Mouse (Mus musculus) stomach, embryonic 16.5 days (tissue): ENCODE data around the gene Sipa1l2. TPM values are rescaled to one million over a fixed set of nuclear protein-coding genes. Genes with fewer than 3 reads are reported as not detected.
"Not testable (repeated sequence)": the region's sequence is repeated elsewhere in the genome, so short reads cannot be mapped to it uniquely, and the experiment has no call there.

Source experiments
- ATAC-seq: fragments of 200-750 bp; cut with Nextera tagmentation; 2 replicates; pipeline ENCODE4 v1.8.0; 2017; ENCODE audit warnings: moderate number of reproducible peaks, moderate TSS enrichment; ENCODE audit not compliant: insufficient read depth, low FRiP score
- H3K27ac ChIP-seq: fragments of 300-500 bp; sonication (generic); 2 replicates; pipeline ENCODE4 v1.5.1; 2014; ENCODE audit warnings: low read length
- H3K27me3 ChIP-seq: fragments of 300-500 bp; sonication (generic); 2 replicates; pipeline ENCODE4 v1.6.1; 2014; ENCODE audit warnings: low read length, control low read depth, mixed read lengths; ENCODE audit not compliant: control insufficient read depth, insufficient read depth
- H3K36me3 ChIP-seq: fragments of 300-500 bp; sonication (generic); 2 replicates; pipeline ENCODE4 v1.6.1; 2014; ENCODE audit warnings: low read length; ENCODE audit not compliant: control insufficient read depth, insufficient read depth
- H3K4me1 ChIP-seq: fragments of 300-500 bp; sonication (generic); 2 replicates; pipeline ENCODE4 v1.6.1; 2014; ENCODE audit warnings: low read length, control low read depth, mixed read lengths; ENCODE audit not compliant: control insufficient read depth, insufficient read depth
- H3K4me2 ChIP-seq: fragments of 300-500 bp; sonication (generic); 2 replicates; pipeline ENCODE4 v1.6.1; 2014; ENCODE audit warnings: low read depth, low read length, mixed read lengths
- H3K4me3 ChIP-seq: fragments of 300-500 bp; sonication (generic); replicated peaks from 2 replicates; pipeline ENCODE4 v1.5.1; 2014; ENCODE audit warnings: mild to moderate bottlenecking, low read length
- H3K9ac ChIP-seq: fragments of 300-500 bp; sonication (generic); 2 replicates; pipeline ENCODE4 v1.6.1; 2014; ENCODE audit warnings: low read length
- H3K9me3 ChIP-seq: fragments of 300-500 bp; sonication (generic); replicated peaks from 2 replicates; pipeline ENCODE4 v1.6.1; 2016; ENCODE audit warnings: low read length, control low read depth; ENCODE audit not compliant: control insufficient read depth
- WGBS: fragments of 180-500 bp; shearing (Covaris S2); extraction: QIAGEN DNeasy Blood & Tissue Kit; methylation state at CpG from one replicate; pipeline ENCODE4 v1.1.7; 2014; 5-methylcytosine and 5-hydroxymethylcytosine counted together
- polyA plus RNA-seq: library from polyadenylated mRNA; unstranded; fragments of >200 nt; fragmentation: Nextera tagmentation; extraction: Ambion mirVana; gene quantifications from 2 replicates; pipeline ENCODE4 v1.2.1, GENCODE M21; 2015

Sipa1l2 gene
- polyA plus RNA-seq, 1 experiment from 2014 or later, result 9.3 TPM

DNA sequence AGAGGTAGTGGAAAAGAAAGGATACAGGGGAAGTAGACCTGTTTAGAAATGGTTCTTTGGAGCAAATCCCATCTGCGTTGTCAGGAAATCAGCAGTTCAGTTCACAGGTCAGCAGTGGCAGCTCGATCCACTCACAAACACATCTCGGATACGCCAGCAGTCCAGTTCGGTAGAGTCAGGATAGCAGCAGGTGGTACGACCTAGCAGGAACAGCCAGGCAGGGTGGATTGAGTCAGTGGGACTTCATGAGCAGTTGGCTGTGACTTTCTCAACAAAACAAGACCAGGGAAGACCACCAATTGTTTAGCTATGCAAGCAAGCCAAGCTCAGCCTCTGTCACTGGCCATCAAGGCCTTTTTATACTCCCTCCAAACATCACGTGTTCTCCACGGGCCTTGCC is 173.9 kb downstream of the Sipa1l2 start:
- H3K36me3 ChIP-seq, H3K4me2 ChIP-seq, H3K9me3 ChIP-seq, ATAC-seq, H3K4me1 ChIP-seq, H3K9ac ChIP-seq, H3K27me3 ChIP-seq, H3K4me3 ChIP-seq, H3K27ac ChIP-seq: not testable (repeated sequence)
- WGBS, result 83% methylated on average over 8 of the region's 8 CpGs

DNA sequence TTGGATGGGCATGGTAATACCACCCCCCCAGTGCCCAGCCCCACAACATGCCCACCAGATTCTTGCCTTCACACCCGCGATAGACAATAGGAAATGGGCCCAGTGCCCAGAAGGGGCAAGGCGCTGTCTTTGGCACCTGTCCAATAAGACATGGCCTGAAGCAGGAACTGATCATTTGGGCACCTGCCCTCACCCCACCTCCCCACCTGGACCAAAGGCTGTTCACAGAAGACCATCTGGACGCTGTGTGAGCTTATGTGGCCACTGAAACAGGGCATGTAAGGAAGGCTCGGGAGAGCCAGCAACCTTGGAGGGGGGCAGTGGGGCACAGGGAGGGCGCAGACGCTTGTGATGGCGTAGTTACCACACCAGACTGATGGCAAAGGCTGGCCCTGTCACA is 174.6 kb downstream of the Sipa1l2 start:
- WGBS, result 82% methylated on average over 8 of the region's 8 CpGs
- H3K27ac ChIP-seq, result no peak overlapping the region
- no peaks in the 10 kb centered on the region for H3K9me3 ChIP-seq
- no peak overlapping the region for H3K4me2 ChIP-seq
- H3K36me3 ChIP-seq, result no peaks in the 10 kb centered on the region
- no peaks in the 10 kb centered on the region for H3K27me3 ChIP-seq
- ATAC-seq, result no peak
- H3K4me1 ChIP-seq, result peaks cover 6% of the 10 kb centered on the region
- H3K4me3 ChIP-seq, result no peak overlapping the region
- no peak overlapping the region for H3K9ac ChIP-seq

DNA sequence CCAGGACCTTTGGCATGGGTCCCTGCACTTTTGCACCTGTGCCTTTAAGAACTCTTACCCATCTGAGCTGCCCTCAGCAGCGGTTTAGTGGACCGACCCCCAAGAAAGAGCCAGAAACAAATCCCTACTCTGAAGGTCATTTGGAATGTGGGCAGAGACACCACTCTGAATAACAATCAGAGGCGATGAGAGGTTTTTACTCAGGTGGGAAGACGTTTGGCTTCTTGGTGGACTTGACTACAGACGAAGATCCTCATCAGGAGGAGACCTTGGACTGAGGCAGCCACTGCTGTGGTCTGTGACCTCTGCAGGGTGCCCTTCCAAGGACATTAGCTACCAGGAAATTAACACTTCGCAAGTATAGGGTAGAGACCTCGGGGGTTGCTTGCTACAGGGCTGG is 177.9 kb downstream of the Sipa1l2 start:
- Histone ChIP-seq H3K27me3 (no peaks in the 10 kb centered on the region), H3K9me3 (no peaks in the 10 kb centered on the region), H3K4me2 (no peak overlapping the region), H3K36me3 (no peaks in the 10 kb centered on the region), H3K9ac (no peak overlapping the region), H3K27ac (no peak overlapping the region), H3K4me1 (peaks cover 21% of the 10 kb centered on the region), H3K4me3 (no peak overlapping the region)
- ATAC-seq, result no peak
- 57% methylated on average over 7 of the region's 7 CpGs for WGBS

DNA sequence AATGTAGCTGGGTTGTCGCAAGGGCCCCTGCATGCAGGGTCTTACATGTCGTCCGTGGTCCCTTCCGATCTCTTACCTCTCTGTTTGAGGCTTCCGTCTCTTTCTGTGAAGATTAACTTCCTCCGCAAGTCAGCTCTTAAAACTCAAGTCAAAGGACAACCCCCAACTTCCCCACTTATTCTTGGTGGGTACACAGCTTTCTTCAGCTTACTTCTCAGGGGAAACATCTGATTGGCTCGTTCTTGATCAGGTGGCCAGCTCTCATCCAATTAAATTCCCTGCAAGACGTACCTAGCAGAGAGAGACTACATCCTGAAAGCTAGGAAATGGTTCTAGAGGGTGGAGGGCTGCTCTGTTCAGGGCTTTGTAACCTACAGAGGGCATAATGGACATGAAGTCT is 178.3 kb downstream of the Sipa1l2 start:
- 73% methylated on average over 8 of the region's 8 CpGs for WGBS
- no peak for ATAC-seq
- Histone ChIP-seq H3K4me3 (no peak overlapping the region), H3K9ac (no peak overlapping the region), H3K27ac (no peak overlapping the region), H3K9me3 (no peaks in the 10 kb centered on the region), H3K4me1 (peaks cover 22% of the 10 kb centered on the region), H3K36me3 (no peaks in the 10 kb centered on the region), H3K27me3 (no peaks in the 10 kb centered on the region), H3K4me2 (no peak overlapping the region)

DNA sequence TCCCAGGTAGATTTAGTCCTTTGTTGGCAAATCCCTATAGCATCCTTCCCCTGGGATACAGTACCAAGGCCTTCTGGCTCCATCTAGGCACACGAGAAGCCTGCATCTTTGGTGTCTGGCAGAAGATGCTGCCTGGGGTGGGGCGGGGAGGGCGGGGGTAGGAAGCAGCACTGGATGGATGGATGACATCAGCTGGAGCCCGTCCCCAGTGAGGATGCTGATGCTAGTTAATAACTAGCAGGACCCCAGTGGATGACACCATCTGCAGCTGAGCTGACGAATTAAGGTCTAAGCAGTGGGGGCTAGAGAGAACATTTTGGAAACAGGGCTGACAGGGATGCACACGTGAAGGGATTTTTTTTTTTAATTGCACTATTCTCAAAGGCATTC is 179.1 kb downstream of the Sipa1l2 start:
- ATAC-seq, result no peak

DNA sequence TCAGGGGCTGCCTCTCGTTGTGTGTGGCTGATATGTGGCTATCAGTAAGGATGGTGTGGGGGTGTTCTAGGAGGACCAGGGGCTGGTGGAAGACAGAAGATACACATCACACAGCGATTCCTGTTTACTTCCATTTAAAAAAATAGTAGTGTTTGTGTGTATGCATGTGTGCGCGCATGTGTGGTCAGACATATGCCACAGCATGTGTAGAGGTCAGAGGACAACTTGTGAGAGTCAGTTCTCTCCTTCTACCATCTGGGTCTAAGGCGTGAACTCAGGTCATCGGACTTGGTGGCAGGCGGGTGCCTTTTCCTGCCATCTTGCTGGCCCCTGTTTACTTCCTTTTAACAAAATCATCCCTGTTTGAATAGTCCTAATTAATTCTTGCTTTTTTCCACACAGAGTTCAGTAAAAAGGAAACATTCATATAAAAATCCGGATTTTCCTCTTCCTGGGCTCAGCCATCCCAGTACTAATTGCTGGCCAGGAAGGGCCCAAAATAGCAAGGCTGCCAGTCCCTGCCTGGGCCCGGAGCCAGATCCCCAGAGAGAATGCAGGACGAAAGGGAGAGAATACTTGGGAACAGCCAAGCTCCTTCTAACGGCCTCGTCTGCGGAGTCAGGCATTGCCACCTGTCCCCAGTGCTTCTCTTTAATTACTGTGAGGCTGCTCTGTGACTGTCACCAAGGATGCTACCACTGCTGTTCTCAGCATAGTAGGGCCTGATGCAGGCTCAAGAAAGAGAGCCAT is 179.7 kb downstream of the Sipa1l2 start:
- H3K9ac ChIP-seq, result no peak overlapping the region
- no peak overlapping the region for H3K4me3 ChIP-seq
- ATAC-seq, result no peak
- peaks cover 31% of the 10 kb centered on the region for H3K4me1 ChIP-seq
- H3K36me3 ChIP-seq, result no peaks in the 10 kb centered on the region
- no peak overlapping the region for H3K4me2 ChIP-seq
- 60% methylated on average over 13 of the region's 13 CpGs for WGBS
- H3K27me3 ChIP-seq, result no peaks in the 10 kb centered on the region
- peak overlapping the region; percentile 52; the same call in 1 of the 2 replicates for H3K27ac ChIP-seq
- no peaks in the 10 kb centered on the region for H3K9me3 ChIP-seq

More for the DNA sequence above, 179.1 kb downstream of the Sipa1l2 start:
- Histone ChIP-seq H3K4me3 (no peak overlapping the region), H3K27ac (peak overlapping the region; percentile 52; the same call in 1 of the 2 replicates), H3K27me3 (no peaks in the 10 kb centered on the region), H3K36me3 (no peaks in the 10 kb centered on the region), H3K9me3 (no peaks in the 10 kb centered on the region), H3K9ac (no peak overlapping the region), H3K4me1 (peaks cover 29% of the 10 kb centered on the region), H3K4me2 (no peak overlapping the region)
- 63% methylated on average over 6 of the region's 6 CpGs for WGBS

DNA sequence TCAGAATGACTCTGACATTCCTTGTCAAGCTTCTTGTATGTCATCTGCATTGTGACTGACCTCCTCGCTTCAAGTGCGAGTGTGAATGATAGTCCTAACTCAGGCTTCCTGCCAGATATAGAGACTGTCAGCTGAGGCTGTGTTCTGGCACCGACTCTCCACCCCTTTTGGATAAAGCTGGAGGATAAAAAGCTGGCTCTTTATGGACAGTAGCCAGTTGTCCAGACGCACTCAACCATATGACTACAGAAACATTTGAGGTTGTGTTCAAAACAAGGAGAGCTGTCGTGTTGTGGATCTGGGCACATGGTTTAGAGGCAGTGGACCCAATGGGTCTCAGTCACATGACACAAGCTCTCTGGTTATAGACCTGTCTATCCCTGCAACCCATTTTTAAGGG is 180.3 kb downstream of the Sipa1l2 start:
- H3K27me3 ChIP-seq, result no peaks in the 10 kb centered on the region
- no peaks in the 10 kb centered on the region for H3K36me3 ChIP-seq
- no peak overlapping the region for H3K4me3 ChIP-seq
- H3K27ac ChIP-seq, result 0 out of 2 replicates have a peak overlapping the region, but pooled peaks have one; percentile 31
- 27% methylated on average over 5 of the region's 5 CpGs for WGBS
- no peak overlapping the region for H3K9ac ChIP-seq
- peaks cover 31% of the 10 kb centered on the region for H3K4me1 ChIP-seq
- H3K4me2 ChIP-seq, result no peak overlapping the region
- ATAC-seq, result no peak
- H3K9me3 ChIP-seq, result no peaks in the 10 kb centered on the region

DNA sequence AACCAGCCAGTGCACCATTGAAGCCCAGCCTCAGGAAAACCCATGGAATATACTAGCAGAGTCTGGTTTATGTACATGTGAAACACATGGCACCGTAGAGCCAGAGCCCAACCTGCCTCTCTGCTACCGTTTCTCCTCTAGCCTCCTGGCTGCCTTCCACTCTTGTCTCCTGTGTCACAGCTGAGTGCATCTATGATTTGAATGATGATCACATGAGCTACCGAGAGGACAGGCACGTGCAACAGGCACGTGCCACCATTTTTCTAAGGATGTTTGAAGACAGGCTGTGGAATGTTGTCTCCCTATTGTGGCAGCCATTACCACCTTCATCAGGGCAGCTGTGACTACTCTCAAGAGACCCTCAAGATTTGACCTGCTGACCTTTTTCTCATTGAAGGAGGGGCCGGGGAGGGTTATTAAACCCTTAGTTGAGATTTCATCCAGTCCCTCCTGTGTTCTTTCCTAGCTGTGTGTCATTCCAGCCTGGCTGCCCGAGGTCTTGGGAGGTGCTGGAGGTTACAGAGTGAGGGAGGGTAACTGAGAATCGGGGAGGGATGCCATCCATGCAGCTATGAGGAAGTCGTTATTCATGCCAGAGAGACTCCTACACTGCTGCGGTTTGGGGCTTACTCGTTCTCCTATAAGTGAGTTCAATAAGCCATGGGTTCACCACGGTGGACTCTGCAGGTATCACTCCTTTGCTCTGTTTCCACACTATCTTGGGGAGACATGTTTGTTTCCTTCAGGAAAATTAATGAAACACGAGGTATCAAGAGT is 181.0 kb downstream of the Sipa1l2 start:
- no peaks in the 10 kb centered on the region for H3K9me3 ChIP-seq
- H3K27me3 ChIP-seq, result no peaks in the 10 kb centered on the region
- H3K4me3 ChIP-seq, result no peak overlapping the region
- no peak overlapping the region for H3K9ac ChIP-seq
- WGBS, result 49% methylated on average over 13 of the region's 13 CpGs
- H3K4me2 ChIP-seq, result no peak overlapping the region
- H3K36me3 ChIP-seq, result no peaks in the 10 kb centered on the region
- no peak for ATAC-seq
- peaks cover 31% of the 10 kb centered on the region for H3K4me1 ChIP-seq
- H3K27ac ChIP-seq, result 0 out of 2 replicates have a peak overlapping the region, but pooled peaks have one; percentile 31

DNA sequence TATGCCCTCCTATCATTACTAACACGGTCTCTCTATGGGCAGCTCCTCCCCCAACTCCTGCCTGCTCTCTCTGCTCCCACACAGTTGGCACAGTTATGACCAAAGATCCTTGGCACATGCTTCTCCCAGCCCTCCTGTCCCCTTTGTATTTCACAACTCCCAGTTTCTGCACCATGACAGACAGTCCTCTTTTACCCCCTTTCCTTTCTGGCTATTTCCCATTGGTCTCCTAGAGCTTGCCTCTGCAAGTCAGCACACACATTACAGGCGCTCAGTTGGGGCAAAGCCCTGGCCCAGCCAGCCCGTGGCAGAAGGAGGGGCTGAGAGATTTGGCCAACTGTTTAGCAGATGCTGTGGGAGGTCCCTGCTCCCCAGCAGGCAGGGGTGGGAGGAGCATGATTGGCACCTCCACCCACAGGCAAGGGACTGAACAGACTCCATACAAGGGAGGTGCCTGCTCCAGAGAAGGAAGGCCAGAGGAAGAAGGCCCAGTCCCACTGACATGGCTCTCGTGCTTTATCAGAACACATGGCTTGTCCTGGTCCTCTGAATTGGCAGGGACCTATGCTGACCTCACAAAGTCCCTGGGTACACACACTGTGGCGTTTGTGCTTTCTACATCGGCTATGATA is 184.0 kb downstream of the Sipa1l2 start:
- peak; percentile 78 for ATAC-seq
- Histone ChIP-seq H3K4me3 (no peak overlapping the region), H3K27me3 (no peaks in the 10 kb centered on the region), H3K36me3 (no peaks in the 10 kb centered on the region), H3K4me1 (peaks cover 31% of the 10 kb centered on the region), H3K9ac (peak overlapping the region; percentile 22; the same call in 1 of the 2 replicates), H3K9me3 (no peaks in the 10 kb centered on the region), H3K4me2 (no peak overlapping the region), H3K27ac (peak overlapping the region; percentile 36; the same call in 1 of the 2 replicates)
- WGBS, result 28% methylated on average over 6 of the region's 6 CpGs
